Mouse (Mus musculus): ENCODE measurements around the gene Slc16a6.

Gene Slc16a6

GRCm38 (mm10) chr11:109445438-109446035 lies 27.9 kb downstream of the Slc16a6 start:
- no peak for DNase-seq (ENCODE audit: low spot score in 2 of 2)

GRCm38 (mm10) chr11:109444600-109444999 lies 28.8 kb downstream of the Slc16a6 start:
- peak; percentile 50 to 77 for DNase-seq (ENCODE audit: low spot score in 2 of 2)

- no peak for DNase-seq (ENCODE audit: low spot score in 2 of 2)
Measured at GRCm38 (mm10) chr11:109443468-109444263, 29.7 kb downstream of the Slc16a6 start.

GRCm38 (mm10) chr11:109442166-109442730 lies 31.1 kb downstream of the Slc16a6 start:
- no peak for DNase-seq (ENCODE audit: low spot score in 2 of 2)

GRCm38 (mm10) chr11:109441119-109441518 lies 32.3 kb downstream of the Slc16a6 start:
- DNase-seq (ENCODE audit: low spot score in 2 of 2) = peak in 1 of 2 experiments; percentile 56

- DNase-seq (ENCODE audit: low spot score in 2 of 2) = no peak
Measured at GRCm38 (mm10) chr11:109440641-109441040, 32.8 kb downstream of the Slc16a6 start.

DNA sequence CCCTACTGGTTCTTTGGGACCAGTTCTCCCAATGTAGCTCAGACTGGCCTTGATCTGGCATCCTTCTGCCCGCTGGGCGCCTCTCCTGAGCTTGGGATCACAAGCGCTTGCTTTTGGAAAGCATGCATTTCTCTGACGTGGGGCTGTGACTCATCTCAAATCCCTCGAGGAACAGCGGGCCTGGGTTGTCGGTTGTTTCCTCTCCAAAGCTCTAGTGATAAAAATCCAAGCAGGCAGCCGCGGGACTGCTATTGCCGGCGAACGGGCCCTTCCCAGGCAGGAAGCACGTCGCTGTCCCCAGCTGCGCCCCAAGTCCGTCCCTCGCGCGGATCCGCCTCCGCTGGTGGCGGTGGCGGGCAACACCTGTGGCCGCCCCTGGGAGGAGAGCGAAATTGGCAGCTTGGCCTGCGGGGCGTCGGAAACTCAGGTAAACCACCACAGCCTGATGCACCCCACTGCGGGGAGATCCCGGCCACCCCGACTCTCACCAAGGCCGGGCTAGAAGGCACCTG lies 33.5 kb downstream of the Slc16a6 start:
- DNase-seq (ENCODE audit: low spot score in 2 of 2) = peak; percentile 73 to 87

DNA sequence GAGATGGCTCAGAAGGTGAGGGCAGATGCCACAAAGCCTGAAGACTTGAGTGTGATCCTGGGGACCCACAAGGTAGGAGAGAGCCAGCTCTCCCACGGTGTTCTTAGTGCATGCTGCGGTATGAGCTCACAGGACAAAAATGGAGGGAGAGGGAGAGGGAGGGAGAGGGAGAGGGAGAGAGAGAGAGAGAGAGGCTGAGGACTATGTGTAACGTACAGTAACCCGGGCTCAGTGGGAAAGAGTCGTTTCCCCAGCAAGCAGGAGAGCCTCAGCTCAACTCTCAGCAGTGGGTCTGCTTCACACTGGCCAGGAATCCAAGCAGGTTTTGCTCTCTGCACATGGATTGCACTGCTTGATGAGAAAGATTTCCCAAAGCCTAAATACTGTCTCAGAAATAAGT lies 34.2 kb downstream of the Slc16a6 start:
- no peak for DNase-seq (ENCODE audit: low spot score in 2 of 2)

GRCm38 (mm10) chr11:109436889-109437288 lies 36.5 kb downstream of the Slc16a6 start:
- no peak for DNase-seq (ENCODE audit: low spot score in 2 of 2)

DNA sequence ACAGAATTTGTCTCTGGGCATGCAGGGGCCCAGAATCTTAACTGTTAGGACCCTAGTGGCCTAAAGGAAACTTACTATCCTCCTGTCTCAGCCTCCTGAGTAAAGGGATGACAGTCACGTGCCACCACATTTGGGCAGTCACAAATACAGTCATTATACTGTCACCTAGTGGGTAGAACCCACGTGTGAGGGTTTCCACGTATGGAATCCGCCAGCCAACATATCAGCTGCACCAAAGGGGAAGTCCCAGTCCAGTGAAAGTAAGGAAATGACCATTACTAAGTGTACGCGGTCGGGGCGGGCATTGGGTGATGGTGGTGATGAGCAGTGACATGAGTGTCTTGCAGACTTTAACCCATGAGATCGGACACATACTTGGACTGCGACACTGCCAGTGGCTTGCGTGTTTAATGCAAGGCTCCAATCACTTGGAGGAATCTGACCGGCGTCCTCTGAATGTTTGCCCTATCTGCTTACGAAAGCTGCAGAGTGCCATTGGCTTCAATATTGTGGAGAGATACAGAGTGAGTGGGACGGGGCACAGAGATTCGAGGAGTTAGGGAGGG lies 39.1 kb downstream of the Slc16a6 start:
- DNase-seq (ENCODE audit: low spot score in 2 of 2) = no peak

- DNase-seq (ENCODE audit: low spot score in 2 of 2) = no peak
Measured at GRCm38 (mm10) chr11:109427353-109427752, 46.0 kb downstream of the Slc16a6 start.

DNA sequence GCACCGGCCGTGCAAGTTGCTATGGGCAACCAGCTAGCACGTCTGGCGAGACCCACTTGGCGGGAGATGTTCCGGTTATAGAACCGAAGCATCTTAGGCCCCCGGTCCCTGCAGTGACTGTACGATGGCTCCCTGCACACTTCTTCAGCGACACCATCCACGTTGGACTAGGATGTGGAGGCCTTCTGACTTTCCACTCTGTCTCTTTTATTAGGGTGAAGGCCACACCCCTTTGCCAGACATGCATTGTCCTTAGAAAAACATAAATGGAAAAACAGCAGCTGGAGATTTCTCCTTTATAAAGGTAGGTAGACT lies 47.2 kb downstream of the Slc16a6 start:
- no peak for DNase-seq (ENCODE audit: low spot score in 2 of 2)

DNA sequence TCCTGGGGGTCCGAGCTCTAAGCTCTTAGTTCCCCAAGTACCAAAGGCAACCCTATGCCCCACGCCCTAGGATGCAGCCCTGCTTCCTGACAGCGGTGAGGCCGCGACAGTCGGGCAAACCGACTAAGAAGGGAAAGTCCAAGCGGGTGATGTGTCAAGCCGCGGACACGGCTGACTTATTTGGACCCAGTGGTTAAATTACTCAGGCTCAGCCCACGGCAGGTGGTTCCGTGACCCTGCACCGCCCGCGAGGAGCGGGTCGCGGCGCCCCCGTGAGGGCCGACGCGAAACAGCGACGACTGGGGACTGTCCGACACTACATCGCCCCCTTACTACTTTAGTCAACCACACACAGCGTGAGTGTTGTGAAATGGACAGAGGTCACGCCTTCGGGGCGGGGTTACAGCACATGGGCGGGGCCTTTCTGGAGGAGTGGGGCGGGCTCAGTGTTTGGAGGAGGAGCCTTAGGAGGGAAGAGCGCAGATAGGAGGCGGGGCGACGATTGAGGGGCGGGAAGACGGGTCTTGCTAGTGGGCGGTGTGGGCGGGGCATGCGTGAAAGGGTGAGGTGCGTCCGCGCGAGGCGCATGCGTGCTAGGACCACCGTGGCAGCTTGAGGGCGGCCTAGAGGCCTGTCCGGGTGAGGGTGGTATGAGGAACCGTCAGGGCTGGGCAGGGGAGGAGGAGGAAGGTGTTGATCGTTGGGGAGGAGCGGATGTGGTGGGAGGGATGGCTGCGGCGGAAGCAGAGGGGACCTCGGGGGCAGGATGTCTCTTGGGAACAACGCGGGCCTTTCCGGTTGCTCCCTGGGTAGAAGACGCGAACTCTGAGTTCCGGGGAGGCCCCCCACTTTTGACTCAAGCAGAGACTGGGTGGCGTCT lies 47.8 kb downstream of the Slc16a6 start, which contains the start of gene Amz2:
TSS of gene Amz2 (plus strand) at position 555 of the 880 bp plus-strand sequence.
- DNase-seq (ENCODE audit: low spot score in 2 of 2) = peak; percentile 99 to 100

GRCm38 (mm10) chr11:109423294-109423693 lies 50.1 kb downstream of the Slc16a6 start:
- DNase-seq (ENCODE audit: low spot score in 2 of 2) = no peak

GRCm38 (mm10) chr11:109422263-109422662 lies 51.1 kb downstream of the Slc16a6 start:
- DNase-seq (ENCODE audit: low spot score in 2 of 2) = no peak

DNA sequence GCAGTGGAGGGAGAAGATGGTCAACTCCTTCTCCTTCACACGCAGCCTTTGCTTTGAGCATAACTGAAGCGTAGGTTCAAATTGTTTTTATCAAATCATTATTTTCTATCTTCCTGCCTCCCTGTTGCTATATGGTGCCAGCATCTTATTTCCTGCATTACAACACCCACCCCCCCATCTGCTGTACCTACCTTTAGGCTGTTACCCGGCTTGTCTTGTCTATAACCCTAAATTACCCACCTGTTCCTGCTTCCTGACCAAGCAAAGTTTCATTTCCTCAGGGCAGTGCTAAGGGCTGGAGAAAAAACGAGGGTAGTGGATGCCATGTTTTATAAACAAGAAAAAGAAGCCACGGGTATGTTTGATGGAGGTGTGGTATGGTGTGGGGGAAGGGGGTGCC lies 52.2 kb downstream of the Slc16a6 start:
- no peak for DNase-seq (ENCODE audit: low spot score in 2 of 2)

DNA sequence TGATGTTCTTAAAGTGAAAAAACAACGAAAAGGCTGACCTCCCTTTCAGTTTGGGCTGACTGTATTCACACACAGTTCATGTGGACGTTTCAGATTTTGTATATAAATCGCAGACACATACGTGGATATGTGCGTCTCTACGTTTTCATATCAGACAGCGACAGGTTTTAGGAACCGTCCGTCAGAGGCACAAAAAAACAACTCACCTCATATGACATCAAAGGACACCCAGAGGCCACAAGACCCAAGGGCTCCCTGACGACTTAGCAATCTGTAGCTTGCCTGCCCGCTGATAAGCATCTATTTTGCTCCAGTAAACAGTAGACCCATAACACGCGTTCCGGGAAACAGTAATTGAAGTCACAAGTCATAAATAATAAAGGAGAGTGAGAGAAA lies 52.8 kb downstream of the Slc16a6 start:
- no peak for DNase-seq (ENCODE audit: low spot score in 2 of 2)

DNA sequence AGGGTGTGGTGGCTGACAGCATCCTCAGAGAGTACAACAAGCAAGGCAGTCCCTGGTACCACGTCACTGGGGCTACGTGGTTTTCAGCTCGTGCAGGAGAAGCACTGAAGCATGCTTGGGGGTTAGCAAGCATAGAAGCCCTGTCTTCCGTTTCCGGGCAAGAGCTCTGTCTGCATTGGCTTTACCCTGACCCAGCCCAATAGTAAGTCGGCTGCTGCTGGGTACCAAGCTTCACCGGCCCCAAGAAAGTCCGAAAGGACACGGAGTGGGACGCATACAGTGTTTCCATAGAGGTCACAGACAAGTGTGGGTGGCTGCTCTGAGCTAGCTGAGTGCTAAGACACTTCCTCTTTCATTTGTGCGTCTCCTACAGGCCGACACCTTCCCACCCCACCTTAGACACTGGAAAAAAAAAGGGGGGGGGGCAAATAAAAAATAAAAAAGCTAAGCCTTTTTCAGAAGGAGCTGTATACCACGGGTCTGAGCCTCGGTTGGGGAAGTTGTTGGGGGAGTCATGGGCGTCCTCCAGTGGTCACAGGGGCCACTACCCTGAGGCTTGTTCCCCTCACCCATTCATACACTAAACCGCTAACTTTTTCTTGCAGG lies 53.3 kb downstream of the Slc16a6 start:
- DNase-seq (ENCODE audit: low spot score in 2 of 2) = peak; percentile 52 to 70

- DNase-seq (ENCODE audit: low spot score in 2 of 2) = no peak
Measured at GRCm38 (mm10) chr11:109419461-109419860, 53.9 kb downstream of the Slc16a6 start.

GRCm38 (mm10) chr11:109417472-109418040 lies 55.8 kb downstream of the Slc16a6 start:
- DNase-seq (ENCODE audit: low spot score in 2 of 2) = no peak

Measured in spleen, postnatal 4 days (tissue).